Mouse (Mus musculus) limb, embryonic 14.5 days (tissue): Measurements from ENCODE around the gene Stxbp5l. TPM values are rescaled to one million over a fixed set of nuclear protein-coding genes. Genes with fewer than 3 reads are reported as not detected.
A peak's percentile ranks its signal among the peaks of the same experiment; 100 is the strongest.
"Not testable (repeated sequence)": the region's sequence is repeated elsewhere in the genome, so short reads cannot be mapped to it uniquely, and the experiment has no call there.

Experiments used
- ATAC-seq: fragments of 200-750 bp; cut with Nextera tagmentation; 2 replicates; pipeline ENCODE4 v1.8.0; 2017; ENCODE audit warnings: low read depth, moderate number of reproducible peaks, moderate TSS enrichment; ENCODE audit not compliant: low FRiP score
- DNase-seq: peaks from one replicate; pipeline ENCODE4 v3.0.0-alpha.2; 2015; ENCODE audit warnings: low spot score
- H3K27ac ChIP-seq: fragments of 300-500 bp; sonication (generic); replicated peaks from 2 replicates; pipeline ENCODE4 v1.5.1; 2014; ENCODE audit warnings: low read depth, mild to moderate bottlenecking, low read length, moderate library complexity, mixed read lengths
- H3K27me3 ChIP-seq: fragments of 300-500 bp; sonication (generic); 2 replicates; pipeline ENCODE4 v1.6.1; 2014; ENCODE audit warnings: low read length, mixed read lengths; ENCODE audit not compliant: control insufficient read depth, insufficient read depth
- H3K36me3 ChIP-seq: fragments of 300-500 bp; sonication (generic); 2 replicates; pipeline ENCODE4 v1.6.1; 2014; ENCODE audit warnings: mild to moderate bottlenecking, low read length, moderate library complexity, mixed read lengths; ENCODE audit not compliant: control insufficient read depth, insufficient read depth
- H3K4me1 ChIP-seq: fragments of 300-500 bp; sonication (generic); 2 replicates; pipeline ENCODE4 v1.6.1; 2014; ENCODE audit warnings: antibody characterized with exemption, low read length, mixed read lengths; ENCODE audit not compliant: control insufficient read depth, insufficient read depth
- H3K4me2 ChIP-seq: fragments of 300-500 bp; sonication (generic); replicated peaks from 2 replicates; pipeline ENCODE4 v1.6.1; 2014; ENCODE audit warnings: low read depth, mild to moderate bottlenecking, low read length, moderate library complexity; ENCODE audit not compliant: severe bottlenecking
- H3K4me3 ChIP-seq: fragments of 300-500 bp; sonication (generic); replicated peaks from 2 replicates; pipeline ENCODE4 v1.5.1; 2014; ENCODE audit warnings: low read length
- H3K9ac ChIP-seq: fragments of 300-500 bp; sonication (generic); 2 replicates; pipeline ENCODE4 v1.6.1; 2014; ENCODE audit warnings: mild to moderate bottlenecking, low read depth, low read length, moderate library complexity; ENCODE audit not compliant: severe bottlenecking
- H3K9me3 ChIP-seq: fragments of 300-500 bp; sonication (generic); 2 replicates; pipeline ENCODE4 v1.6.1; 2016; ENCODE audit warnings: low read length; ENCODE audit not compliant: control insufficient read depth
- POLR2A ChIP-seq: fragments of 200-500 bp; IDR thresholded peaks from 2 replicates; pipeline ENCODE4 v1.8.0; 2012; ENCODE audit warnings: inconsistent platforms, mild to moderate bottlenecking, moderate library complexity, borderline replicate concordance; ENCODE audit not compliant: insufficient read depth, insufficient read length; ENCODE audit errors: extremely low read depth
- WGBS: fragments of 180-500 bp; shearing (Covaris S2); extraction: QIAGEN DNeasy Blood & Tissue Kit; methylation state at CpG from one replicate; pipeline ENCODE4 v1.1.7; 2014; 5-methylcytosine and 5-hydroxymethylcytosine counted together
- polyA plus RNA-seq, 2 experiments: library from polyadenylated mRNA; depleted of rRNA in 1 of 2; stranded (reverse) in 1 of 2; unstranded in 1 of 2; fragments of >200 nt; fragmentation: Nextera tagmentation in 1 of 2; extraction: Ambion mirVana in 1 of 2; gene quantifications; 2 replicates each; pipeline versions ENCODE4 v1.2.1 to v1.2.3; 2012 to 2014

Stxbp5l gene
- polyA plus RNA-seq, 2 experiments, result 0.08 to 0.22 TPM

DNA sequence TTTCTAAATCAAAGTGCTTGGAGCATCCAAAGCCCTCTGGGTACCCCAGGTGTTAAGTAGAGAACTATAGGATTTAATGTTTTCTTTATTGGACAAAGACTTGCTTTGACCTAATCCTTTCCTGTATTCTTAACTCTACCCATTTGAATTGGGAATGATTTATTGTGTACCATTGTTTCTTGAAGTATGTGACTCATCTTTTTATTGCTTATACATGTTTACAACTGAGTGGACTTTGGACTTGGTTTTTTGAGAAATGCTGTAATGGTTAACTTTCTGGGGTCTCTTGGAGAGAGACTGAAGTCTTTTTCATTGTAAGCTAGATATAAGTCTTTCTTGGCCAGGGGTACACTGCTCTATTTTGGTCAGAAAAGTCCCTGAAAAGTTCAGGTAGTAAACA, 190.6 kb downstream of the Stxbp5l start:
- ATAC-seq, result no peak
- no peak overlapping the region for H3K4me3 ChIP-seq

DNA sequence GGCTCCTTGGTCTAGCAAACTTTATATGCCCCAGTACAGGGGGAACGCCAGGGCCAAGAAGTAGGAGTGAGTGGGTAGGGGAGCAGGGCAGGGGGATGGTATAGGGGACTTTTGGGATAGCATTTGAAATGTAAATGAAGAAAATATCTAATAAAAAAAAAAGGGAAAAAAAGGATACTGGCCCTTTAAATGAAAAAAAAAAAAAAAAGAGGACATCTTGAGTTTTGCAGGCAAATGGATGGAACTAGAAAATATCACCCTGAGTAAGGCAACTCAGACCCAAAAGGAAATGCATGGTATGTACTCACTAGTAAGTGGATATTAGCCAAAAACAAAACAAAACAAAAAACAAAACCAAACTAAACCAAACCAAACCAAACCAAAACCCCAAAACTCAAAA, 259.6 kb downstream of the Stxbp5l start:
- H3K4me3 ChIP-seq, H3K27me3 ChIP-seq, ATAC-seq, H3K36me3 ChIP-seq, DNase-seq, H3K4me2 ChIP-seq, H3K9ac ChIP-seq, H3K9me3 ChIP-seq, H3K4me1 ChIP-seq, H3K27ac ChIP-seq: not testable (repeated sequence)
- WGBS, result 93% methylated on average over 1 of the region's 1 CpGs

More for the DNA sequence above, 190.6 kb downstream of the Stxbp5l start:
- Histone ChIP-seq H3K27me3 (no peaks in the 10 kb centered on the region), H3K4me2 (no peak overlapping the region), H3K9ac (no peak overlapping the region), H3K27ac (no peak overlapping the region), H3K4me1 (no peaks in the 10 kb centered on the region), H3K9me3 (no peaks in the 10 kb centered on the region), H3K36me3 (no peaks in the 10 kb centered on the region)
- no peak for DNase-seq
- TF ChIP-seq POLR2A, result no peak

DNA sequence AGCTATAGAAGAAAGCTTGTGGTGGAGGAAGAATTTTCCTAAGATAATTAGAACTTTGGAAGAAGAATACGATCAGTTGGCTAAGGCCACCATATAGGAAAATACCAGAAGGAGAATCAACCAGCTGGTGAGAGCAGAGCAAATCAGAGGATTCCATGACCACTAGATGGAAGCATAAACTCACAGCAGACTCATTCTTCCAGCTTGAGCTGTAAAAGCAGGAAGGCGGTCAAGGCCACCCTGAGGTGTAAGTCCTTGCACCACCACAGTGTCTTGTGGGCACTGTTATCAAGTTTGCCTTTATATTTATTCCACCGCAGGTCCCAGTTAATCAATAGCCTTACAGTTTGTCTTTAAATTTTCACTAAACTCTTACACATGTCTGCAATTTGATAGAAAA, 275.5 kb downstream of the Stxbp5l start:
- Histone ChIP-seq H3K9me3 (no peaks in the 10 kb centered on the region), H3K36me3 (no peaks in the 10 kb centered on the region), H3K4me3 (no peak overlapping the region), H3K4me2 (no peak overlapping the region), H3K27me3 (no peaks in the 10 kb centered on the region), H3K27ac (no peak overlapping the region), H3K9ac (no peak overlapping the region), H3K4me1 (no peaks in the 10 kb centered on the region)
- 31% methylated on average over 3 of the region's 3 CpGs for WGBS
- DNase-seq (peak; percentile 86), ATAC-seq (peak; percentile 70; the same call in 1 of the 2 replicates)
- TF ChIP-seq POLR2A, result no peak

DNA sequence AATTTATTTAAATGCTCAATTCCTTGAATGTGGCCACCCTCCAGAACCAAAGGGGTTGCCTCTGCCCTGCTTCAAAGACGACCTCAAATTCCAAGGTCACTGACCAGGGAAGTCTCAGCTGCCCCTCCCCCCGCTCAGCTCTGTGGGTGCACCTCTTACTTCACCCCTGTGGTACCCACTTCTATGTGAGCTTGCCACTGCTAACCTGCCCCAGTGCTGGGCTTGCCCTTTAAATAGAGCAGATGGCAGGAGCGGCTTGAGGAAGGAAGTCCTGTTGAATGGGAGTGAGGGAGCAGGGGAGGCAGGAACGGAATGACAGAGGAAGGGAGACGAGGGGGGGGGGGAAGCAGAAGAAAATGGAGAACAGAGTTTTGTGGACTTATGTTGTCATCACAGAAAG, 276.0 kb downstream of the Stxbp5l start:
- Histone ChIP-seq H3K27me3 (no peaks in the 10 kb centered on the region), H3K4me1 (no peaks in the 10 kb centered on the region), H3K9me3 (no peaks in the 10 kb centered on the region), H3K4me3 (no peak overlapping the region), H3K36me3 (no peaks in the 10 kb centered on the region), H3K9ac (no peak overlapping the region), H3K27ac (no peak overlapping the region), H3K4me2 (no peak overlapping the region)
- DNase-seq, result no peak
- no peak for ATAC-seq
- TF ChIP-seq POLR2A, result no peak
- 29% methylated on average over 5 of the region's 5 CpGs for WGBS

DNA sequence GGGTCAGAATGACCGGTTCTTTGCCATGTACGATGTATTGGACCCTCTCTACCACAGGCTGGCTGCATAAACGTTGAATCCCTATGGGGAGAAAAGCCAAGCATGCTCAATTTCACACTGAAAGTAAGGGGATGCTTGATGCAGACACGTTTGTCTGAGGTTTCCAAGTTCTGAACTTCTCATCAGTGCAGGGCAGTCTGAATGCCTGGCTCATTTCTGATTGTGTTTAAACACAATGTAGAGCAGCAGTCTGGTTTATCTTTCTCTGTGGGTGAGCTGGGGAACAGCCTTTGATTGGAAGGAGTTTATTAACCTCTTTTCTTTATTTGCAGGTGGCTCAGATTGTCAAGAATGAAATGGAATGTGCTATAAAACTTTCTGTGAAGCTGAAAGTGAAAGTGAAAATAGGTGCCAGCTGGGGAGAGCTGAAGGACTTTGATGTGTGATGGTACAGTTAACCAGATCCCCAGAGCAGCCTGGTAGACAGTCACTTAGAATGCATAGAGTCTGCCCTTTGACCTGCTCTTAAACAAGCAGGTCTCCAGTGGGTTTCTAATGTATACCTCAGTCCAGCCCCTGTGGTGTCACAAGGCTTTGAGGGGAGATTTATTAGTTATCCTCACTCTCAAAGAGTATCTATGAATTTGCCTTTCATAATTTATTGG, 290.5 kb downstream of the Stxbp5l start:
- peaks cover 22% of the 10 kb centered on the region for H3K36me3 ChIP-seq

DNA sequence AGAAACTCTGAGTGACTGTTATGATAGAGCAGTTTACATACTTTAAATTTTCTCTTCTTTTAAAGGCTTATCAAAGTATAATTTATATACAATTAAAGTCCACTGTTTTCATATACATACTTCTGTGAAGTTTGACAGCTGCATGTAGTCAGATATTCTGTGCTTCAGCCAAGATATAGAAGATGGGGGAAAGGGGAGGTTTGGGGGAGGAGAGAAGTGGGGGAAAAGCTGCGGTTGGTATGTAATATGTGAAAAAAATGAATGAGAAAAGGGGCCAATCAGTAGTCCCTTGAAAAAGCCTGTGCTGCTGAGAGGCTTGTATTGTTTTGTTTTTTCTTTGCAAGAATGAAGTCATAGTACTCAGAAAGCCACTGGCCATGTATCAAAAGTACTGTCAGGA, 295.1 kb downstream of the Stxbp5l start:
- H3K9me3 ChIP-seq, result no peaks in the 10 kb centered on the region
- no peak overlapping the region for H3K4me2 ChIP-seq
- H3K4me1 ChIP-seq, result no peaks in the 10 kb centered on the region
- no peaks in the 10 kb centered on the region for H3K27me3 ChIP-seq
- H3K4me3 ChIP-seq, result no peak overlapping the region
- no peak for TF ChIP-seq POLR2A
- WGBS, result 74% methylated on average over 1 of the region's 1 CpGs
- ATAC-seq (no peak), DNase-seq (no peak)
- H3K36me3 ChIP-seq, result peaks cover 21% of the 10 kb centered on the region
- no peak overlapping the region for H3K27ac ChIP-seq
- H3K9ac ChIP-seq, result no peak overlapping the region

More for the DNA sequence above, 290.5 kb downstream of the Stxbp5l start:
- ATAC-seq (no peak), DNase-seq (no peak)
- Histone ChIP-seq H3K4me2 (no peak overlapping the region), H3K27ac (no peak overlapping the region), H3K4me3 (no peak overlapping the region), H3K9me3 (no peaks in the 10 kb centered on the region), H3K4me1 (no peaks in the 10 kb centered on the region), H3K9ac (no peak overlapping the region), H3K27me3 (no peaks in the 10 kb centered on the region)
- TF ChIP-seq POLR2A, result no peak
- 77% methylated on average over 4 of the region's 4 CpGs for WGBS
